Mouse (Mus musculus): ENCODE data around the gene Glcci1. TPM values are rescaled to one million over a fixed set of nuclear protein-coding genes. Genes with fewer than 3 reads are reported as not detected.

Gene Glcci1
- total RNA-seq (2015) (10.2 and 14.2 TPM in 2 replicates), total RNA-seq (2017) (3.1 and 4.1 TPM in 2 replicates)

DNA sequence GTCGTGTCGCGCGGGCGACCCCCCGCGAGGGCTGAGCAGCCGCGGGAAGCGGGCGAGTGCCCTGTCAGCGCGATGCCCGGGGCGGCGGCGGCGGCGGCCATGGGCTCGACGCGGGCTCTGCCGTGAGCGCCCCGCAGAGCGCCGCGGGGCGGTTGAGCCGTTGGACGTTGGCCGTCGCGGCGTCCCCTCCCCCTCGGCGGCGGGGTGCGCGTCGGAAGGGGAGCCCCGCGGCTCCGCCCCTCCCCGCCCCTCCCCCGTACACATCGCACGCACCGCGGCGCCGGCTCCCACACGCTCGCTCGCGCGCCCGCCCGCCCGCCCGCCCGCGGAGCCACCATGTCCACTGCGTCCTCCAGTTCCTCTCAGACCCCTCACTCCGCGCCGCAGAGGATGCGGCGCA is at the start of gene Glcci1:
TSS of gene Glcci1 (plus strand) at position 50 of the 400 bp plus-strand sequence.
- peak; percentile 49 for ATAC-seq (ENCODE audit: poor library complexity, severe bottlenecking)

DNA sequence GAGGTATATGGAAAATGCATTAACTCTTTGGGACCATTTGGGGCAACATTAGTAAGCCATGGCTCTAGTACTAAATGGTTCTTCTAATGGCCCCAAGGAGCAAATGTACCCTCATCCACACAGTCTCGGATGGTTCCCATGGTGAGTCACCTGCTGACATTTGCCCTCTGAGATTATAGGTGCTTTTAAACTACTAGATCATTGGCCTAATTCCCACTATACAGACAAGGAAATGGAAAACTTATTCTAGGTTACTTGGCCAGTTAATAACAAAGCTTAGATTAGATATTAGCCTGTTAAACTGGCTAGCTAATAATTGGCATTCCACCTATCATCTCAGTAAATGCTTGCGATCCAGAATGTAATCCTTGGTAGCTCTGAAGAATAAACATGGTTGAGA is 47.0 kb upstream of the Glcci1 start:
- ATAC-seq (ENCODE audit: poor library complexity, severe bottlenecking), result no peak

DNA sequence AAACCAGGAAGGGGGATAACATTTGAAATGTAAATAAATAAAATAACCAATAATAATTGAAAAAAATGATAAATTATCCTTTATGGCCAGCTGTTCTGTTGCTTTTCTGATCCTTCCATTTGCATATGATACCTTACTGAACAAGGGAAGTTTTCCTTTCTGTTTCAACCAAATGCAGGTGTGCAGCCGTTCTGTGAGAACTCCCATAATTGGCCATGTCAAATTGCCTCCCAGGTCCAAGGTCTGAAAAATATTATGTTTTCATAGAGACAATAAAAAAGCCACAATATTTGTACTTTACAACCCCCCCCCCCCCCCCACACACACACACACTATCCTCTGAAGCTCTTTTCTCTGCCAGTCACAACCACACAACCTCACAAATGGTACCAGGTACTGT is 44.0 kb upstream of the Glcci1 start:
- no peak for ATAC-seq (ENCODE audit: poor library complexity, severe bottlenecking)

DNA sequence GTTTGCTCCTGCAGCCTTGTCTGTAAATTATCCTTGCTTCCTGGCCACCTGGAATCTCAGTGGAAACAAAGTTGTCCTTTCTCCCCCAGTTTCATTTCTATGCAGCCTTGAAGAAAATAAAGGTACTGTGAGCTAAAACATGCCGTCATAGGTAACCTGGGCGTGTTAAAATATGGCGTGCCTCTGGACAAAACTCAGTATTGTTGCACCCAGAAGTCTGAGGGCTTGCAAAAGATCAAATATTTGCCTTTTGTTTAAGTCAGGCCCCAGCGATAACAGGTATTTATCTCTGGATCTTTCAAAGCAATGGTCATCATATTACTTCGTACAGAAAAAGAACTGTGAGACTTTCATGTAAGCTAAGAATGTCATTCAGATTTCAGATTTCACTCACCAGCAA is 43.4 kb upstream of the Glcci1 start:
- no peak for ATAC-seq (ENCODE audit: poor library complexity, severe bottlenecking)

DNA sequence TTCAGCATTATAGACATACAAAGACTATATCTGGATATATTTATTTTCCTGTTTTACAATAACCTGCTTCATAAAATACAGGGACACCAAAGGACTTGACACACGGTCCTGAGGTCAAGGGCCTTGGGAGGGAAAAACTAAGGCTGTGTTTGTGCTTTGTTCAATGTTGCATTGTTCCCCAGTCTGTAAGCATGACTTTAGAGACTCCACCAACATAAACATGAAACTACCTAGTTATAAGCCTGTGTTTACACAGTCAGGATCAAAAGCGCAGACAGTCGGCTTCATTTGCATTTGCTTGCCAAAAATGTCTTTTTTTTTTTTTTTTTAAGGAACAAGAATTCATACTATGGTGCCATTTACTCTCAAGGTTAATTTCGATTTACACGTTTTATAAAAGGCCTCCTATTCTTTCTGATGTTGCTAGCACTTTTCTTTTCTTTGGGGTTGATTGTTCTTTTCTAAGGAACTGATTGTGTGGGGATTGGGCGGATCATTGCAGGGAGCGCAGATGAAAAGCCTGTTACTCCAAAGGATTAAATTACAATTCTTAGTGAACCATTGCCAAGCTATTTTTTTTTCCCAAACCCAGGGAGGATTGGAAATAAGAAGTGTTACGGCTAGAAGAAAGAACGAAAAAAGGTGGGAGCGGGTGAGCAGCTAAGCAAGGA is 41.6 kb upstream of the Glcci1 start:
- ATAC-seq (ENCODE audit: poor library complexity, severe bottlenecking), result no peak

DNA sequence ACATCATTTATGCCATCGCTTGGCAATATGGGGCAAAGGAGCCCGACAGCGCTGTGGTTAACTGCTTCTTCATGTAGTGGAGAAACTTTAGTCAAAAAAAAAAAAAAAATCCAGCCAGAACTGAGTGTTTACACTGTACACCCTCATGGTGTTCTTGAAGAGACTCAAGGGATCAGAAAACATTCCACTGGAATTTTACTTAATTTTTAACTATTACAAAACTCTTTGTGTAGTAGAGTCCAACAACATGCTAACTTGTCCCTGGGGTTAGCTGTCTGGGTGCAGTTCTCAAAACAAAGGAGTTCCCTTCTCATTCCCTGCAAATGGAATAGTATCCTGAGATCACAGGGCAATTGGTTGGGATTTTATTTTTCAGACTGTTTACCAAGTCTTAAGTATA is 39.5 kb upstream of the Glcci1 start:
- ATAC-seq (ENCODE audit: poor library complexity, severe bottlenecking), result no peak

DNA sequence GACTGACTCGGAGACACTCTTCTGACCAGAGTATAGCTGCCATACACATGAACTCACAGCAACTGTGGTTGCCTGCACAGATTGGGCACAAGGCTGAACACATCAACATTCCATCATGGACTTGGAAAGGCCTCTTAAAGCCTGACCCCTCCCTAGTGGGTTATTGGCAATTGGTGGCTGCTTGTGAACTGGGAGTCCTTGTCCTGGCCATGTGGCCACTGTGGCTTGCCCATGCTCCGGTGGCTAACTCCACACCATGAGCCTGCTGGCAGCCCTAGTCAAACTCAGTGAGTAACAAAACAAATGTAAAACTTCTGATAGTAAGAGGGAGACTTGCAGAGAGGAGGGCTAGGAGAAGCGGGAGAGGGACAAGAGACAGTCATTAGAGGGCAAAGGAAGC is 37.3 kb upstream of the Glcci1 start:
- no peak for ATAC-seq (ENCODE audit: poor library complexity, severe bottlenecking)

DNA sequence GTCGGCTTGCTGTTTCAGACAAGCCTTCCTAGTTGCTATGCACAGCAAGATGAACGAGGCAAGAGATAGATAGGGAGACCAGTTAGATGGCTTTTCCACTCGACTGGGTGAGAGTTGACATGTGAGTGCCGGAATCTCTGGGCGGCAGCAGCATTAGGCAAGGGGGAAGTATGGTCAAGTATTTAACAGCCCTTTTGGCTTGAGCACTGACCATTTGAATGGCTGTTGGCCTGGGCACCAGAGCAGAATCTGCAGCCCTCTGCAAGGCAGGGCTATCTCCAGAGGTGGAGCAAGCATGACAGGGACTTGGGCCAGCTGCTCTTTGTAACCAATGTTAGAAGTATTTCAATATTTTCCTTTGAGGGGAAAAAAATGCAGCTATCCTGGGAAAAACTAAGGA is 36.5 kb upstream of the Glcci1 start:
- ATAC-seq (ENCODE audit: poor library complexity, severe bottlenecking), result no peak

DNA sequence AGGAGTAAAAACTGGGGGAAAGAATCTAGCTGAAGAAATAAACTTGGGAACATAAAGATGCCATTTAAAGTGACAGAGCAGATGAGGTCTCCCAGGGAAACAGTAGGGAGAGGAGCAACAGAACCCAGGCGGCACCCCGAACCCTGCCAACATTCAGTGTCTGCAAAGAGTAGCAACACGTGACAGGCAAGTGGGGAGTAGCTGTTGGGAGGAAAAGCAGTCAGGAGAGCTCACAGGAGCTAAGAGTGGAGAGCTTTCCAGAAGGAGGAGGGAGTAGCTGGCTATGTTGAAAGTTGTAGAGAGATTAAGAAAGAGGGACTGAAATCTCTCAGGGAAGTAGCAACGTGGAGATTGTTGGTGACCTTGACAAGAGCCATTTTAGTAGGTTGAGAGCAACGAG is 35.9 kb upstream of the Glcci1 start:
- ATAC-seq (ENCODE audit: poor library complexity, severe bottlenecking), result no peak

DNA sequence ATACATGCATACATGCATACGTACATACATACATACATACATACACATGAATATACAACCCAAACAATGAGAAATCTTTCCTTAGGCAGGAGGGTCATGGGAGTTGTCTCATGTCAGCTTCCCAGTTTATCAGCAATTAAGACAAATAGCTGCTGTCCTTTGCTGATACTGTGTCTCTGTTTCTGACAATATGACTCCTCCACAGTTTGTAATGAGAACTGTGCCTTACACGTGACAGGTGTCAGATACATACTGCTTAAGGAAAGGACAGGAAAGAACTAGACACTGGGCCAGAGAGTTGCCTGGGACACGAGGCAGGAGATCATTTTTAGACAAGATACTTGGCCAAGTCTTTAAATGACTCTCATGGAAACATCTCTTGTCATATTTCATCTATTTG is 35.1 kb upstream of the Glcci1 start:
- no peak for ATAC-seq (ENCODE audit: poor library complexity, severe bottlenecking)

DNA sequence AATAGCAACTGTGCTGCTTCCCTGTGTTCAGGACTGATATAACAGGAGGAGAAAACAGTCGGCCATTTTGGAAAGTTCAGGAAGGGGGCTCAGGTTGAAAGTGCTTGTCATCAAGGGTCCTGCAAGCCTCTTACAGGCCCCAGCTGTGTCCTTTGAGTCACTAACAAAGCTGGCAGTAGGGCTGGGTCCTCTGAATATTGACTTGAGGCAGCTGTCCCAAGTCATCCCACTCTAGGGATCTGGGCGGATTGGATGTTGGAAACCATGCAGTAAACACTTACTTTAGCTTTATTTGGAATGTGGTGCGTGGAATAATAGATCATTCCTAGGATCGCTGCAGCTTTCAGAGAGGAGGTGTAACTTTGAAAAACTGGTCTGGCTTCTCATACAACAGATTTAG is 34.6 kb upstream of the Glcci1 start:
- ATAC-seq (ENCODE audit: poor library complexity, severe bottlenecking), result no peak

DNA sequence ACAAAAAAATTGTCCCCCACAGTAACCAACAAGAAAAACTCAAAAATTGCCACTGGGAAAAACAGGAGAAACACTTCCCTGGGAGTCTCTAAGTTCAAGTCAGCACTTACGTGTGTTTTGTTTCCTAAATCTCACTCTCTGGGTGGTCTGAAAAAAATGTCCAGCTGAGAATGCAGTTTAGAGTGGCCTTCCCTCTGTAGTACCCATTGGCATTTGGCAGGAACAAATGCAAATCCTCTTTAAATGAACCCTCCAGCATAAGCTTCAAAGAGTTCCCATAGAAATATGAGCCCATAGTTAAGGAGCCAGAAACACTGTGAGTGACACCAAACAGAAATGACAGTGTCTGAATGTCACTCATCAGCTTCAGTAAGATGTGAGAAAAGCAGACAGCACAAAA is 30.2 kb upstream of the Glcci1 start:
- ATAC-seq (ENCODE audit: poor library complexity, severe bottlenecking), result no peak

DNA sequence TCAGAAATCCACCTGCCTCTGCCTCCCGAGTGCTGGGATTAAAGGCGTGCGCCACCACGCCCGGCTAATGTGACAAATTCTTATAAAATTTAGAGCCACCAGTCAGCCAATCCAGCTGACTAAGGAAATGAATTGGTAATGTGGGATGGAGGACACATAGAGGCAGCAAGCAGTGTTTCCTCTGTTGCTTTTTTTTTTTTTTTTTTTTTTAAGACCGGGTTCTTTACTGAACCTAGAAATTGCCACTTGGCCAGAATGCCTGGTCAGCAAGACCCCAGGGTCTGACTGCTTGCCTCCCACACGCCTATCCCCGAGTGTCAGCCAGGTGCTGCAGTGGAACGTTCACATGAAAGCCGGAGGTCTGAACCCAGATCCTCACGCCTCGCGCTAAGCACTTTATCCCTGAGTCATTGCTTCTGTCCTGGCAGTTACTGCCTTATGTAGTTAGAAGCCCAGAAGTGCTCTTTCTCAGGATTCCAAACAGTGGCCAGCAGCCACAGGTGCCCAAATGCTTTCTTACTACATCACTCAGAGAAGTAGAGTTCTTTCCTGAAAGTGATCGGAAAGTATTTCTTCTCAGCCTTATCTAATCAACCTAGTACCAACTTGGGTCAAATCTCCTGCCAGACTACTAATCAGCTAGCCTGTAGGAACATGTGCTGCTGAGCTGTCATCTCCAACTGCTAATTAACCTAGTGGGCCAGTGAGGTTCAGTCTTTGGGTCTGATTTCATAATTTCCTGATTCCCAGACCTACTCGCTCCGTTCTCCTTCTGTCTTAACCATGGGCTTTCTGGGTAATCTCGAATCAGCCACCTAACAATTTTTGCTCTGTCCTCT is 24.7 kb upstream of the Glcci1 start:
- ATAC-seq (ENCODE audit: poor library complexity, severe bottlenecking), result peak; percentile 19

DNA sequence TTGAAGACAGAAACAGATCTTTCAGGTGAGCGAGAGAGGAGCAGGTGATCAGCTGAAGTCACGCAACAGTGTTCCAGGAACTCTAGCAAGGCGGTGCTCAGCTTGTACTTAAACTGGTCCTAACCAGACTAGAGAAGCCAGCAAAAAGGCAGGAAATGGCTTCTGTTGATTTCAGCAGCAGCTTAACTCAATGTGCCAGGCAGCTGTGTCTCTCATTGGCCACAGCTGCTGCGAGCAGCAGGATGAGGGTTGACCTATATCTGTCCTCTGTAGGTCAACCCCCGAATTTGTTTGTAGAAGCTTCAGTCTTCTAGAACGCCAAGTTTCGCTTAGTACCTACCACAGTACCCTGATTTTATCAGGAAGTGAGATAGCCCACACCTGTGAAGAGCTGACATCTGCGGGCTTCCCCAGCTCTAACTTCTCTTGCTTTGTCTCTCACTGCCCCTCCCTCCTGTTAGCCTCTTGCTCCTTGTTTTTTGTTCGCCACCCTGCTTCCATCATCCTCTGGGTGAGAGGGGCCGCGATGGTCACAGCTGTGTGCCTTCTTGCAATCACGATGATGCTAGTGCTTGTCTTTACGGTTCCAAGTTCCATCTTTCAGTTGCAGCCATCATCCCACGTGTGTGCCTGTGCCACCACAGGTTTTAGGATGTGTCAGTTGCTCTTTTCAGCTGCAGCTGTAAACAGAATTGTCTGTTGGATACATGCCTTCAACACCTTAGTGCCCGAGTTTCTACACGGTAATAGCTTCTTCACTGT is 23.8 kb upstream of the Glcci1 start:
- ATAC-seq (ENCODE audit: poor library complexity, severe bottlenecking), result peak; percentile 71

DNA sequence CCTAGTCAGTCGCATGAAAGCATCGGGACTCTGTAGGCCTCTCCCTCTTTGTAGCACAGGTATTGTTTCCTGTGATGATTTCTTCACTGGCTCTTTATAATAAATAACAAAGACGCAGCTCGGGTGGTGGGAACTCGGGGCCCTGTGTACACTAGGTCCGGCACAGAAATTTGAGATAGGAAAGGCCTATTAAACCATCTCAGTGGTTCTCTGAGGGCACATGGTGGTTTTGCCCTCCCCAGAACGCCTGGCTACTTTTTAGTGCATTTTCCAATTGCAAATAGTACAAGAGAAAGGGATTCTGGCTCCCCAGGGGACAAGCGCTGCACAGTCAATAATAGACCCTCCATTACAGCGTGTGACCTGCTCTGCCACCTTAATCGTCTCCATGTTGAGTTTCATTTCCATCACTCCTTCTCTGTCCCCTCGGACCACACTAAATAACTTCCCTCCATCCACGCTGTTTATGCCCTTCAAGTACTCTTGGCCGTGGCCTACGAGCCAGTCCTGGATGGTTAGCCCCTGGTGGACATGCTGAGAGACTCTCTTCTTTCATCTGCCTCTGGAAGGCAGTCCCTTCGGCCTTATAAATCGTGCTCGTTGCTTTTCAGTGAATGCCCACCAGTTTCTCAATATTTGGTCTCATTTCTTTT is 22.9 kb upstream of the Glcci1 start:
- no peak for ATAC-seq (ENCODE audit: poor library complexity, severe bottlenecking)

DNA sequence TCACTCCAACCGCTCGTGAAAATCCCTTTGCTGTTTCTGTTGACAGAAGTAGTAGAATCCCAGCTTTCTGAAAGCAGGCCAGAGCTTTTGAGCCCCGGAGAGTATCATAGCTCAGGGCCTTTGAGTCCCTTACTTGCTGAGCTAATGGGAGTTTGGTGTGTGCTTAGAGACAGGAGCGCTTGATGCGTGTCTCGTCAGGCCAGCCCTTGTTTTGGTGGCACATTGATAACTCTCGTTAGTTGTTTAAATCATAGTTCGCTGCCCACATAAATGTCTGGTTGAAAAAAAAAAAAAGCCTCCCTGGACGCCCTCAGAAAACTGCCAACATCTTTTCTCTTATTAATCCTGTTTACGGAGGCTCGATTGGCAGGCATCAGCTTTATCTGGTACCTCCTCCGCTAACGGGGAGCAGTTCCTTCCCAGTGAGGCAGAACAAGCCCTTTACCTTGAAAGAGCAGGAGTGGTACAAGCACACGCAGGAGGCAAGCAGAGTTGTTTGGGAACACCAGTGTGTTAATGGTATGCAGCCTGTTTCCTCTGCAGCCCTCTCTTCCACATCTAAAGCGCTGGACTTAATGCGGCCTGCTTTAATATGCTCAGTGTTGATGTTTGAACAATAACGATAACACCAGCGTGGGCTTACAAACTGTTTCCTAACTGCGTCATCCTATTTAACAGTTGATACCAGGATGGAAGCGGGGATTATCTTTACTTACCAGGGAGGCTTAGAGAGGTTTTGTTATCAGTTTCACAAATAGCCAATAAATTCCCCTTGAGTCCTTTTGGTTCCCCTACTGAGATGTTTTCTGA is 22.2 kb upstream of the Glcci1 start:
- ATAC-seq (ENCODE audit: poor library complexity, severe bottlenecking), result no peak

DNA sequence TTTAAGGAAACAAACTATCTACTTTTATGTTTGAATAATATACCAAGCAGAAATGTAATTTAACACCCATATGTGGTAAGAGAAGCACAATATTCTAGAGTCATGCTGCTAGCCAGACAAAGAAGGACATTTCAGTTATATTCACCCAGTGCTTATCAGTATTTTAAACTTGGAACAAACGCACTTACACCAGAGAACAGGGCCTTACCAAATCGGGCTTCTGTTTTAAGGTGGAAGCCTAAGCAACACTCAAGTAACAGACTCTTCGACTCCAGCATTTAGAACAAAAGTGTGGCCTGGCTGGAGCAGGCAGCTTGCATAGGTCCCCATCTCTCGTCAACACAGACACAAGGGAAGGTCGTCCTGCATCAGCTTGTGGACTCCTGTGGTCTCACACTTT is 21.2 kb upstream of the Glcci1 start:
- ATAC-seq (ENCODE audit: poor library complexity, severe bottlenecking), result no peak

DNA sequence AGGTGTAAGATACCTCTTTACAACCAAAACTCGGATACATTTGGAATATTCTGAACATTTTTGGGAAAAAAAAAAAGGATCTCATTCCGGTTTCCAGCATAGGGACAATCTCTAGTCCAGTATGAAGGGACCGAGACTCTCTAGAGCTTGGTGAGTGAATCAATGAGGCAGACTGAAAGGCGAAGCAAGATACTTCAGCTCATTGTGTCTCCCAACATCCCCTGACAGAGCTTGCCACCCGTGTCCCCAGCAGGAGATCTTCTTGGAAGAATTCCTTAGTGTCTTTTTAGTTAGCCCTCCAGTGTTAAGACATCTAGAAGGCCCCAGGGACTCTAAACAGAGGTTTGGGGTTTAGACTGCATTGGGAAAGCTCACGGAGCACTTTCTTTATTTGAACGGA is 20.1 kb upstream of the Glcci1 start:
- ATAC-seq (ENCODE audit: poor library complexity, severe bottlenecking), result no peak

DNA sequence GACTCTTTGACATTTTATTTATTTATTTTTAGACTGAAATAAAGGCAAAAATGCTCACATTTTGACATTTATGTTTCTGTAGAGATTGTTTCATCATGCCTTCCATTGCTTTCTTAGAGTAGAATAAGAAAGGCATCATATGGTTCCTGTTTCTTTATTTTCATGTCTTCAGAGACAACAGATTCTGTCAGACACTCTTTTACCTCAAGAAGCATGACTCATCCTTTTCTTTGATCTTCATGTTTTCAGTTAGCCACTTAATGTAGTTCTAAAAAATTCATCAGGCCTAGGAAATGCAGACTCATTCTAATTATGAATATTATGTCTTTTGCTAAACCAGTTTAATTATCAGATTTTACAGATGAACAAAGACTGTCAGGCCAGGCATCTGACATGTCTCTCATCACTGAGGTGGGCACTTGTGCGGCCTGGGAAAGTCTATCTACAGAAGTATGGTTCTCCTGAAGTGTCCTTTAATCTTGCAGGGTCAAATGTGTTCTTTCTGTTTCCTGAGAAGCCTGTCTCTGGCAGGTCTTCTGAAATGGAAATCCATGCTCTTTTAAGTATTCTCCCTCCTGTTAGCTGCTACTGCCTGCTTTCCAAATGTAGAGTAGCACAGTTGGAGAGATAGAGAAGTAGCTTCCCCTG is 19.3 kb upstream of the Glcci1 start:
- no peak for ATAC-seq (ENCODE audit: poor library complexity, severe bottlenecking)

DNA sequence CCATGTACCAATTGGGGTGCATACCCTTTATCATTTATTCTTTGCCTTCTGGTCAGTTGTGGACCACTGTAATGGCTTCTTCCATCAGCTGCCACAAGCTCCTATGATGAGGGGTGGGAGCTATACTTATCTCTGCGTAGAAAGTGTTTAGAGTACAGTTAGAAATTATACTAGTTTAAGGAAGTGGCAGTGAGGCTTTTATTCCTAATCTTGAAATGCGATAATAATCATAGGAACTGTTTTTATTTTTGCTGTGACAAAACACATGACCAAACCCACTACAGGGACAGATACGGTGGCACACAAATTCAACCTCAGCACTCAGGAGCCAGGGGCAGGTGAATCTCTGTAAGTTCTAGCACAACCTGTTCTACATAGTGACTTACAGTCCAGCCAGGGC is 17.2 kb upstream of the Glcci1 start:
- no peak for ATAC-seq (ENCODE audit: poor library complexity, severe bottlenecking)

All from megakaryocyte, adult 5-6 weeks (primary cell).